Mouse (Mus musculus): ENCODE measurements around the gene Kit.

- TF ChIP-seq MAX (IDR thresholded peaks at IDR 0.05; ENCODE audit: low read depth) = no peak
- no peak for TF ChIP-seq CEBPB (IDR thresholded peaks at IDR 0.05; ENCODE audit: insufficient read depth, poor library complexity, severe bottlenecking)
- no peak for TF ChIP-seq POLR2A (IDR thresholded peaks at IDR 0.05; ENCODE audit: insufficient read length, low read depth)
- TF ChIP-seq TCF12 (IDR thresholded peaks at IDR 0.05; ENCODE audit: insufficient read depth, poor library complexity, severe bottlenecking) = no peak
- TF ChIP-seq E2F4 (IDR thresholded peaks at IDR 0.05; ENCODE audit: insufficient read depth) = no peak
- TF ChIP-seq USF1 (IDR thresholded peaks at IDR 0.05; ENCODE audit: low read depth) = no peak
- no peak for TF ChIP-seq MYOD1 (IDR thresholded peaks at IDR 0.05; ENCODE audit: control insufficient read depth in 1 of 3, insufficient read length in 2 of 3, low read depth in 2 of 3)
- no peak for TF ChIP-seq SRF (IDR thresholded peaks at IDR 0.05; ENCODE audit: control insufficient read depth, insufficient read length, low read depth)
- no peak for TF ChIP-seq POLR2AphosphoS2 (IDR thresholded peaks at IDR 0.05; ENCODE audit: insufficient read length, low read depth)
- TF ChIP-seq MYOG (IDR thresholded peaks at IDR 0.05; ENCODE audit: control insufficient read depth in 1 of 3, insufficient read depth in 1 of 3, insufficient read length in 2 of 3, low read depth in 2 of 3) = no peak
Measured at GRCm38 (mm10) chr5:75653431-75653830, 78.7 kb downstream of the Kit start.

Measured in myocyte (in vitro differentiated cells).